8 mouse cellular contexts compared by ENCODE assay signal in genomic region chr5:122726068-122726467, GRCm38 (mm10). TPM values are rescaled to one million over a fixed set of nuclear protein-coding genes. Genes with fewer than 3 reads are reported as not detected.
DNase-seq lines count a peak whose midpoint lies in the region; ATAC-seq and TF ChIP-seq lines count a peak whose summit lies in the region.

No protein-coding gene starts in this region.

- peak; percentile 46 for ATAC-seq in Patski
- ATAC-seq in kidney, embryonic 16.5 days (ENCODE audit: low FRiP score, low TSS enrichment), result peak; percentile 52; the same call in 1 of the 2 replicates

- CTCF ChIA-PET in Patski (lab: Charles Lee), result interaction anchor here (0.9 to 2.2 kb wide), 13 partner anchors 9 to 153 kb away, joined by 3 to 13 read pairs (median 4); partner anchors contain the start of gene P2rx4

- no peaks in the 10 kb centered on the region for H3K27me3 ChIP-seq in Patski
- H3K27me3 ChIP-seq in kidney, embryonic 16.5 days (ENCODE audit: insufficient read depth, low read length), result no peaks in the 10 kb centered on the region

- intact Hi-C loops in gastrocnemius, postnatal 14 days (cut with DNase I; ENCODE audit: low total_unique reads), result loop anchor here (10.0 kb wide), 1 partner anchor 321 kb away; no protein-coding TSS in a partner anchor

- no peaks in the 10 kb centered on the region for H3K9me3 ChIP-seq in kidney, embryonic 16.5 days (ENCODE audit: low read length)

- no peak overlapping the region for H3K4me2 ChIP-seq in kidney, embryonic 16.5 days (replicated peaks; ENCODE audit: low read depth, low read length)

- WGBS in kidney, embryonic 16.5 days, result 23% methylated on average over 7 of the region's 7 CpGs

- TF ChIP-seq CTCF in Patski (IDR thresholded peaks at IDR 0.05), result peak; percentile 90

- 0 out of 2 replicates have a peak, but pooled peaks cover 3% of the 10 kb centered on the region for H3K4me1 ChIP-seq in kidney, embryonic 16.5 days (ENCODE audit: insufficient read depth, low read length)

- no peak overlapping the region for H3K9ac ChIP-seq in kidney, embryonic 16.5 days (replicated peaks; ENCODE audit: low read length)

- DNase-seq in 416B (ENCODE audit: low read depth) (peak; percentile 87), Patski (ENCODE audit: low read depth, low spot score) (peak; percentile 37), liver (peak; percentile 55)
- DNase-seq in cerebellum, postnatal 10 days, result peak; percentile 86 to 92
- peak; percentile 50 for DNase-seq in gastrocnemius, postnatal 14 days
- peak; percentile 56 to 70 for DNase-seq in natural killer cell, adult 2 months (ENCODE audit: low spot score in 2 of 2)
- DNase-seq in testis, postnatal 10 days (ENCODE audit: low spot score), result peak; percentile 78

- H3K36me3 ChIP-seq in kidney, embryonic 16.5 days (ENCODE audit: insufficient read depth, low read length), result no peaks in the 10 kb centered on the region

- H3K27ac ChIP-seq in kidney, embryonic 16.5 days (ENCODE audit: low read length), result no peak overlapping the region

- no peak overlapping the region for H3K4me3 ChIP-seq in kidney, embryonic 16.5 days (ENCODE audit: low read length)

- in situ Hi-C loops in Patski (cut with MboI; ENCODE audit: low pct_unique_long_range_greater_than_20kb), result loop anchor here (5.0 kb wide), 2 partner anchors 94 to 324 kb away; no protein-coding TSS in a partner anchor

- POLR2A ChIA-PET in Patski (lab: Charles Lee), result no interaction called here

RNA-seq across cellular contexts. Expression of gene P2rx4, which starts 18.7 kb away (rescaled TPM):
- polyA plus RNA-seq in Patski (2021), result 95.2 TPM
- 1 to 10 TPM; 4.0 to 5.3 TPM for total RNA-seq in gastrocnemius, postnatal 14 days (2021)
- 25.0 and 26.1 TPM in 2 replicates for polyA plus RNA-seq in kidney, embryonic 16.5 days (2015; fragmentation: Nextera tagmentation; extraction: Ambion mirVana)

RNA-seq across cellular contexts. Expression of gene Camkk2, which starts 53.1 kb away (rescaled TPM):
- polyA plus RNA-seq in Patski (2021), result 42.8 TPM
- total RNA-seq in gastrocnemius, postnatal 14 days (2021), result 1 to 10 TPM; 8.6 to 8.8 TPM
- polyA plus RNA-seq in kidney, embryonic 16.5 days (2015; fragmentation: Nextera tagmentation; extraction: Ambion mirVana), result 35.6 and 44.7 TPM in 2 replicates

Comparison
In these comparisons a context has a peak if more than half of its experiments do, and no peak if none do; other contexts are left out.
1. DNase-seq: peak in every context shown above with its lines; median percentile 89 in cerebellum, postnatal 10 days; 87 in 416B; 78 in testis, postnatal 10 days; 63 in natural killer cell, adult 2 months; 55 in liver; 50 in gastrocnemius, postnatal 14 days; 37 in Patski.